Mouse (Mus musculus): Measurements from ENCODE around the gene Rimklb.

- TF ChIP-seq CTCF (IDR thresholded peaks at IDR 0.05; ENCODE audit: control insufficient read depth, insufficient read depth, insufficient read length) (no peak), USF1 (IDR thresholded peaks at IDR 0.05; ENCODE audit: low read depth) (no peak)
Observed at GRCm38 (mm10) chr6:122466092-122466713, 32.4 kb downstream of the Rimklb start.
